Mouse (Mus musculus): ENCODE data around the gene Lhx9.

The Lhx9 gene

GRCm38 (mm10) chr1:138839291-138839690 lies 9.1 kb downstream of the Lhx9 start:
- DNase-seq, result no peak

GRCm38 (mm10) chr1:138837786-138838743 lies 10.3 kb downstream of the Lhx9 start:
- DNase-seq, result no peak

GRCm38 (mm10) chr1:138835355-138835900 lies 12.9 kb downstream of the Lhx9 start:
- peak in 1 of 2 experiments; percentile 36 for DNase-seq

GRCm38 (mm10) chr1:138831309-138831708 lies 17.1 kb downstream of the Lhx9 start:
- DNase-seq, result no peak

GRCm38 (mm10) chr1:138826841-138827240 lies 21.5 kb downstream of the Lhx9 start:
- no peak for DNase-seq

GRCm38 (mm10) chr1:138822985-138823322 lies 25.4 kb downstream of the Lhx9 start:
- DNase-seq, result no peak

- no peak for DNase-seq
Measured at GRCm38 (mm10) chr1:138822255-138822984, 26.0 kb downstream of the Lhx9 start.

- DNase-seq, result no peak
Measured at GRCm38 (mm10) chr1:138801732-138802131, 46.6 kb downstream of the Lhx9 start.

- DNase-seq, result no peak
Measured at GRCm38 (mm10) chr1:138801296-138801695, 47.1 kb downstream of the Lhx9 start.

- DNase-seq, result no peak
Measured at GRCm38 (mm10) chr1:138799692-138800314, 48.6 kb downstream of the Lhx9 start.

- no peak for DNase-seq
Measured at GRCm38 (mm10) chr1:138798110-138798509, 50.3 kb downstream of the Lhx9 start.

GRCm38 (mm10) chr1:138785856-138786255 lies 62.5 kb downstream of the Lhx9 start:
- DNase-seq, result peak in 1 of 2 experiments; percentile 4

GRCm38 (mm10) chr1:138784019-138784418 lies 64.4 kb downstream of the Lhx9 start:
- DNase-seq, result no peak

Measured in cerebellum, postnatal 25 days (tissue).